Mouse (Mus musculus): ENCODE measurements at regions not wholly inside any gene's neighbourhood (a gene's known extent, or its start where the extent isn't known, plus 50 kb on each side); places are given as distances from the start of the nearest gene placed in this dataset.

DNA sequence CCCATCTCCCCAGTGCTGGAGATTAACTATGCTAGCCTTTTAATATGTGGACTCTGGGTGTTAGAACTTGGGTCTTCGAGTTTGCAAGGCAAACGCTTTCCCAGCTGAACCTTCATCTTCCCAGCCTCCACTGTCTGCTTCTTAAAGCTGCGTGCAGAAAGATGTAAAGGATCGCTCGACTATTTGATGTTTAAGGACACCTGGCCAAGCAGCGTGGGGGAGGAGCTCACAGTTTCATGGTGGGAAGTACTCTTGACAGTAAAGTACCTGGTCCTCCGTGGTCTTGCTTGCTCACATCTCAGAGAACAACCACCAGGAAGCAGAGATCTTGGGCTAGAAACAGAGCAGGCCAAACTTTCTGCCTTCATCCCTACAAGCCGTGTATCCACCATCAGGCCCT is 113.1 kb downstream of the Gadd45g start:
- no peak for ATAC-seq (replicated peaks; ENCODE audit: low FRiP score)
- H3K9ac ChIP-seq (ENCODE audit: low read length), result no peak overlapping the region
- no peak for DNase-seq (ENCODE audit: low spot score)
- H3K4me1 ChIP-seq (replicated peaks; ENCODE audit: control insufficient read depth, insufficient read depth, low read length), result no peaks in the 10 kb centered on the region
- H3K36me3 ChIP-seq (ENCODE audit: control insufficient read depth, insufficient read depth, low read length), result no peaks in the 10 kb centered on the region
- no peak overlapping the region for H3K4me3 ChIP-seq (ENCODE audit: low read depth, low read length)
- H3K27me3 ChIP-seq (ENCODE audit: control insufficient read depth, insufficient read depth, low read length), result no peaks in the 10 kb centered on the region
- WGBS, result 85% methylated on average over 8 of the region's 8 CpGs
- H3K4me2 ChIP-seq (ENCODE audit: low read depth, low read length, severe bottlenecking), result no peak overlapping the region
- no peaks in the 10 kb centered on the region for H3K9me3 ChIP-seq (ENCODE audit: control insufficient read depth, low read length)
- H3K27ac ChIP-seq (ENCODE audit: low read depth, low read length), result no peak overlapping the region

- no peak overlapping the region for H3K4me3 ChIP-seq (ENCODE audit: low read depth, low read length)
- ATAC-seq (replicated peaks; ENCODE audit: low FRiP score) (no peak), DNase-seq (ENCODE audit: low spot score) (no peak)
- H3K4me2 ChIP-seq (ENCODE audit: low read depth, low read length, severe bottlenecking), result no peak overlapping the region
- no peaks in the 10 kb centered on the region for H3K4me1 ChIP-seq (replicated peaks; ENCODE audit: control insufficient read depth, insufficient read depth, low read length)
- no peak overlapping the region for H3K9ac ChIP-seq (ENCODE audit: low read length)
- H3K27me3 ChIP-seq (ENCODE audit: control insufficient read depth, insufficient read depth, low read length), result no peaks in the 10 kb centered on the region
- no peak overlapping the region for H3K27ac ChIP-seq (ENCODE audit: low read depth, low read length)
- H3K9me3 ChIP-seq (ENCODE audit: control insufficient read depth, low read length), result no peaks in the 10 kb centered on the region
- no peaks in the 10 kb centered on the region for H3K36me3 ChIP-seq (ENCODE audit: control insufficient read depth, insufficient read depth, low read length)
- 92% methylated on average over 4 of the region's 4 CpGs for WGBS
These were observed 113.8 kb downstream of the Gadd45g start for GRCm38 (mm10) chr13:51960262-51960661.

GRCm38 (mm10) chr13:51962191-51962611 is 115.7 kb downstream of the Gadd45g start:
- no peak overlapping the region for H3K27ac ChIP-seq (ENCODE audit: low read depth, low read length)

GRCm38 (mm10) chr13:51962676-51963075 is 116.2 kb downstream of the Gadd45g start:
- no peak overlapping the region for H3K4me2 ChIP-seq (ENCODE audit: low read depth, low read length, severe bottlenecking)
- ATAC-seq (replicated peaks; ENCODE audit: low FRiP score) (no peak), DNase-seq (ENCODE audit: low spot score) (no peak)
- no peaks in the 10 kb centered on the region for H3K9me3 ChIP-seq (ENCODE audit: control insufficient read depth, low read length)
- no peak overlapping the region for H3K9ac ChIP-seq (ENCODE audit: low read length)
- H3K27ac ChIP-seq (ENCODE audit: low read depth, low read length), result no peak overlapping the region
- no peaks in the 10 kb centered on the region for H3K27me3 ChIP-seq (ENCODE audit: control insufficient read depth, insufficient read depth, low read length)
- 71% methylated on average over 5 of the region's 5 CpGs for WGBS
- no peak overlapping the region for H3K4me3 ChIP-seq (ENCODE audit: low read depth, low read length)
- no peaks in the 10 kb centered on the region for H3K36me3 ChIP-seq (ENCODE audit: control insufficient read depth, insufficient read depth, low read length)
- no peaks in the 10 kb centered on the region for H3K4me1 ChIP-seq (replicated peaks; ENCODE audit: control insufficient read depth, insufficient read depth, low read length)

More at GRCm38 (mm10) chr13:51962191-51962611, 115.7 kb downstream of the Gadd45g start:
- WGBS, result 80% methylated on average over 8 of the region's 8 CpGs
- H3K27me3 ChIP-seq (ENCODE audit: control insufficient read depth, insufficient read depth, low read length), result no peaks in the 10 kb centered on the region
- ATAC-seq (replicated peaks; ENCODE audit: low FRiP score) (no peak), DNase-seq (ENCODE audit: low spot score) (no peak)
- H3K4me2 ChIP-seq (ENCODE audit: low read depth, low read length, severe bottlenecking), result no peak overlapping the region
- no peak overlapping the region for H3K4me3 ChIP-seq (ENCODE audit: low read depth, low read length)
- H3K4me1 ChIP-seq (replicated peaks; ENCODE audit: control insufficient read depth, insufficient read depth, low read length), result no peaks in the 10 kb centered on the region
- H3K9ac ChIP-seq (ENCODE audit: low read length), result no peak overlapping the region
- H3K36me3 ChIP-seq (ENCODE audit: control insufficient read depth, insufficient read depth, low read length), result no peaks in the 10 kb centered on the region
- H3K9me3 ChIP-seq (ENCODE audit: control insufficient read depth, low read length), result no peaks in the 10 kb centered on the region

- H3K4me2 ChIP-seq (ENCODE audit: low read depth, low read length, severe bottlenecking), result no peak overlapping the region
- DNase-seq (ENCODE audit: low spot score), result no peak
- H3K36me3 ChIP-seq (ENCODE audit: control insufficient read depth, insufficient read depth, low read length), result no peaks in the 10 kb centered on the region
- H3K27me3 ChIP-seq (ENCODE audit: control insufficient read depth, insufficient read depth, low read length), result no peaks in the 10 kb centered on the region
- no peak overlapping the region for H3K4me3 ChIP-seq (ENCODE audit: low read depth, low read length)
- H3K27ac ChIP-seq (ENCODE audit: low read depth, low read length), result no peak overlapping the region
- no peak overlapping the region for H3K9ac ChIP-seq (ENCODE audit: low read length)
- no peaks in the 10 kb centered on the region for H3K4me1 ChIP-seq (replicated peaks; ENCODE audit: control insufficient read depth, insufficient read depth, low read length)
- WGBS, result 73% methylated on average over 6 of the region's 6 CpGs
- ATAC-seq (replicated peaks; ENCODE audit: low FRiP score), result no peak
- H3K9me3 ChIP-seq (ENCODE audit: control insufficient read depth, low read length), result no peaks in the 10 kb centered on the region
These were observed 117.5 kb downstream of the Gadd45g start for GRCm38 (mm10) chr13:51963966-51964365.

- Histone ChIP-seq H3K9me3 (ENCODE audit: control insufficient read depth, low read length) (no peaks in the 10 kb centered on the region), H3K4me2 (ENCODE audit: low read depth, low read length, severe bottlenecking) (no peak overlapping the region), H3K4me3 (ENCODE audit: low read depth, low read length) (no peak overlapping the region), H3K27ac (ENCODE audit: low read depth, low read length) (no peak overlapping the region), H3K27me3 (ENCODE audit: control insufficient read depth, insufficient read depth, low read length) (no peaks in the 10 kb centered on the region), H3K9ac (ENCODE audit: low read length) (no peak overlapping the region), H3K4me1 (replicated peaks; ENCODE audit: control insufficient read depth, insufficient read depth, low read length) (no peaks in the 10 kb centered on the region), H3K36me3 (ENCODE audit: control insufficient read depth, insufficient read depth, low read length) (no peaks in the 10 kb centered on the region)
- WGBS, result 45% methylated on average over 6 of the region's 6 CpGs
- ATAC-seq (replicated peaks; ENCODE audit: low FRiP score) (no peak), DNase-seq (ENCODE audit: low spot score) (no peak)
These were observed 117.9 kb downstream of the Gadd45g start for GRCm38 (mm10) chr13:51964416-51964815.

DNA sequence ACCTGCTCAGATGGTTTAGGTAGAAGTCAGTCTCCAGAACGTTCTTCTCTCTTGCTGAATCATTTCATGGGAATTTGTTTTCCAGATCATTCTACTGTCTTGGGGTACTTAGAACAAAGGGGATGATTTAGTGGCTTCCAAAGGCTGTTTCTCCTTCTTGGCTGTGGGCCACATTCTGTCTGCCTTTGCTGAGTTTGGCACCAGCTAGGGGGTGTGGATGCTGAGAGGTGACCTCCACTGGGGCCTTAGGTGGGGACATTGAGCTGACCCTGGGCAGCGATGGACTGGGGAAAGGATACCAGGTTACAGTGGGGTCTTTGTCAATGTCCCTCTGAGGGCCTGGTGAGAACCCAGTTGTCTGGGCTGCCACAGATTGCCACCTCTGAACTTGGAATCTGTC is 118.4 kb downstream of the Gadd45g start:
- ATAC-seq (replicated peaks; ENCODE audit: low FRiP score), result no peak
- Histone ChIP-seq H3K9ac (ENCODE audit: low read length) (no peak overlapping the region), H3K4me3 (ENCODE audit: low read depth, low read length) (no peak overlapping the region), H3K27ac (ENCODE audit: low read depth, low read length) (no peak overlapping the region), H3K36me3 (ENCODE audit: control insufficient read depth, insufficient read depth, low read length) (no peaks in the 10 kb centered on the region), H3K27me3 (ENCODE audit: control insufficient read depth, insufficient read depth, low read length) (no peaks in the 10 kb centered on the region), H3K4me2 (ENCODE audit: low read depth, low read length, severe bottlenecking) (no peak overlapping the region), H3K9me3 (ENCODE audit: control insufficient read depth, low read length) (no peaks in the 10 kb centered on the region), H3K4me1 (replicated peaks; ENCODE audit: control insufficient read depth, insufficient read depth, low read length) (no peaks in the 10 kb centered on the region)
- DNase-seq (ENCODE audit: low spot score), result no peak
- WGBS, result 69% methylated on average over 2 of the region's 2 CpGs

DNA sequence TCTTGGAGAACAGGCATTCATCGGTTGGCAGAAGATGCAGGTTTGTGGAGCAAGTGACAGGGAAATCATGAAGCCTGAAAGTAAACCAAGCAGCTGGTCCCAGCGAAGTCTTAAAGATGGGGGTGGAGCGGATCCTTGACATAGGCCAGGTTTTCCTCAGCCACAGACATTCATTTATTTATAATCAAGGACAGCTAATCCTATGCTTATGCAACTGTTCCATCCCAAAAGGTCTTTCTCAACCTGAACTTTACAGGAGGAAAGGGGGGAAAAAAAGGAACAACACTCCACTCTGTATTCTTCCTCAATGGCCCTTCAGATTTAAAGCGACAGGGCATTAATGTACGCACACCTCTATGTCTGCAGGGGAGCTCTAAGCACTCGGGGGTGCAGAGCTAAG is 121.6 kb downstream of the Gadd45g start:
- Histone ChIP-seq H3K27ac (ENCODE audit: low read depth, low read length) (no peak overlapping the region), H3K9me3 (ENCODE audit: control insufficient read depth, low read length) (no peaks in the 10 kb centered on the region), H3K27me3 (ENCODE audit: control insufficient read depth, insufficient read depth, low read length) (no peaks in the 10 kb centered on the region), H3K4me1 (replicated peaks; ENCODE audit: control insufficient read depth, insufficient read depth, low read length) (no peaks in the 10 kb centered on the region), H3K9ac (ENCODE audit: low read length) (no peak overlapping the region), H3K4me3 (ENCODE audit: low read depth, low read length) (no peak overlapping the region), H3K36me3 (ENCODE audit: control insufficient read depth, insufficient read depth, low read length) (no peaks in the 10 kb centered on the region), H3K4me2 (ENCODE audit: low read depth, low read length, severe bottlenecking) (no peak overlapping the region)
- DNase-seq (ENCODE audit: low spot score), result no peak
- no peak for ATAC-seq (replicated peaks; ENCODE audit: low FRiP score)
- WGBS, result 85% methylated on average over 6 of the region's 6 CpGs

DNA sequence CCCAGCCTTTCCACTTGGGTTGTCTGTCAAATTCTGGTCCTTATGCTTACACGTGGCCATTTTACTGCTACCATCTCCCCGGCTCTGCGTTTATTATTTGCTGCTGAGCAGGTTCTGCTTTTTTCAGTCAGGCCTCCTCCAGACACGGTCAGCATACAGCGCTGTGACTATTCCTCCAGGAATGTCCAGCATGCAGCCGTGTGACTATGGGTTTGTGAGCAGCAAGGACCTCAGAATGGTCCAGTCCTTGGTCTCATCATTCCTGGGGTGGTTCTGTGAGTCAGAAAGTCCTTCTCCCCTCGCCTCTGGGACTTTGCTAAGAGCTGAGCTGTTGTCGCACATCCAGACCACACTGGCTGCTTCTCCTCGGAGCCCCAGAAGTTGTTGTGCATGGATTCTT is 122.3 kb downstream of the Gadd45g start:
- H3K4me1 ChIP-seq (replicated peaks; ENCODE audit: control insufficient read depth, insufficient read depth, low read length), result 0 out of 2 replicates have a peak, but pooled peaks cover 2% of the 10 kb centered on the region
- no peak overlapping the region for H3K4me3 ChIP-seq (ENCODE audit: low read depth, low read length)
- no peaks in the 10 kb centered on the region for H3K36me3 ChIP-seq (ENCODE audit: control insufficient read depth, insufficient read depth, low read length)
- ATAC-seq (replicated peaks; ENCODE audit: low FRiP score) (no peak), DNase-seq (ENCODE audit: low spot score) (no peak)
- H3K9me3 ChIP-seq (ENCODE audit: control insufficient read depth, low read length), result no peaks in the 10 kb centered on the region
- no peak overlapping the region for H3K4me2 ChIP-seq (ENCODE audit: low read depth, low read length, severe bottlenecking)
- no peak overlapping the region for H3K9ac ChIP-seq (ENCODE audit: low read length)
- no peak overlapping the region for H3K27ac ChIP-seq (ENCODE audit: low read depth, low read length)
- no peaks in the 10 kb centered on the region for H3K27me3 ChIP-seq (ENCODE audit: control insufficient read depth, insufficient read depth, low read length)
- WGBS, result 82% methylated on average over 9 of the region's 9 CpGs
